Mouse (Mus musculus): ENCODE measurements around the gene Selenop.

GRCm38 (mm10) chr15:3303426-3303825 lies 35.1 kb downstream of the Selenop start, which contains the start of gene Ccdc152:
- TF ChIP-seq CTCF (IDR thresholded peaks at IDR 0.05; ENCODE audit: borderline replicate concordance, control insufficient read depth, extremely low read depth, insufficient read depth, low read length, poor library complexity) (no peak), POLR2A (IDR thresholded peaks at IDR 0.05; ENCODE audit: control insufficient read depth, extremely low read depth, insufficient read depth, low read length, poor library complexity) (no peak)
